Mouse (Mus musculus): ENCODE data around the gene Vps18. TPM values are rescaled to one million over a fixed set of nuclear protein-coding genes. Genes with fewer than 3 reads are reported as not detected.
A peak's percentile ranks its signal among the peaks of the same experiment; 100 is the strongest.

Gene Vps18
- polyA plus RNA-seq, 1 experiment from 2014 or later: 16.4 TPM

- WGBS: 80% methylated on average over 7 of the region's 7 CpGs
- no peak overlapping the region for H3K4me2 ChIP-seq
- H3K27me3 ChIP-seq (replicated peaks): 0 out of 2 replicates have a peak, but pooled peaks cover 4% of the 10 kb centered on the region
- H3K4me1 ChIP-seq: peaks cover 9% of the 10 kb centered on the region
- no peak overlapping the region for H3K9ac ChIP-seq
- ATAC-seq (ENCODE audit: insufficient read depth, low FRiP score, low read depth): no peak
- H3K9me3 ChIP-seq: no peaks in the 10 kb centered on the region
- H3K36me3 ChIP-seq: no peaks in the 10 kb centered on the region
- no peak overlapping the region for H3K27ac ChIP-seq
- H3K4me3 ChIP-seq (replicated peaks): no peak overlapping the region
Observed at GRCm38 (mm10) chr2:119334964-119335525, 46.5 kb downstream of the Vps18 start.

GRCm38 (mm10) chr2:119335535-119335934, 47.0 kb downstream of the Vps18 start:
- Histone ChIP-seq H3K36me3 (no peaks in the 10 kb centered on the region), H3K9me3 (no peaks in the 10 kb centered on the region), H3K4me1 (peaks cover 9% of the 10 kb centered on the region), H3K9ac (no peak overlapping the region), H3K27me3 (replicated peaks) (0 out of 2 replicates have a peak, but pooled peaks cover 3% of the 10 kb centered on the region), H3K27ac (no peak overlapping the region), H3K4me2 (no peak overlapping the region), H3K4me3 (replicated peaks) (no peak overlapping the region)
- ATAC-seq (ENCODE audit: insufficient read depth, low FRiP score, low read depth): no peak
- 79% methylated on average over 1 of the region's 1 CpGs for WGBS

GRCm38 (mm10) chr2:119336002-119336401, 47.5 kb downstream of the Vps18 start:
- Histone ChIP-seq H3K4me3 (replicated peaks) (no peak overlapping the region), H3K4me1 (peaks cover 9% of the 10 kb centered on the region), H3K27me3 (replicated peaks) (no peaks in the 10 kb centered on the region), H3K9me3 (no peaks in the 10 kb centered on the region), H3K9ac (no peak overlapping the region), H3K36me3 (no peaks in the 10 kb centered on the region), H3K4me2 (no peak overlapping the region), H3K27ac (peak overlapping the region; percentile 10; the same call in 1 of the 2 replicates)
- WGBS: 78% methylated on average over 2 of the region's 2 CpGs
- no peak for ATAC-seq (ENCODE audit: insufficient read depth, low FRiP score, low read depth)

GRCm38 (mm10) chr2:119336470-119336869, 47.9 kb downstream of the Vps18 start:
- WGBS: 66% methylated on average over 10 of the region's 10 CpGs

GRCm38 (mm10) chr2:119337425-119338265, 49.1 kb downstream of the Vps18 start:
- Histone ChIP-seq H3K4me2 (peak overlapping the region; percentile 90), H3K4me3 (replicated peaks) (peak overlapping the region; percentile 51), H3K27me3 (replicated peaks) (no peaks in the 10 kb centered on the region), H3K9ac (peak overlapping the region; percentile 46; the same call in 1 of the 2 replicates), H3K4me1 (peaks cover 9% of the 10 kb centered on the region), H3K27ac (peak overlapping the region; percentile 59), H3K36me3 (no peaks in the 10 kb centered on the region), H3K9me3 (no peaks in the 10 kb centered on the region)
- peak; percentile 85 for ATAC-seq (ENCODE audit: insufficient read depth, low FRiP score, low read depth)
- WGBS: 7% methylated on average over 60 of the region's 60 CpGs

More at GRCm38 (mm10) chr2:119336470-119336869, 47.9 kb downstream of the Vps18 start:
- Histone ChIP-seq H3K27ac (peak overlapping the region; percentile 10; the same call in 1 of the 2 replicates), H3K4me3 (replicated peaks) (no peak overlapping the region), H3K4me1 (peaks cover 9% of the 10 kb centered on the region), H3K4me2 (no peak overlapping the region), H3K27me3 (replicated peaks) (no peaks in the 10 kb centered on the region), H3K9ac (no peak overlapping the region), H3K36me3 (no peaks in the 10 kb centered on the region), H3K9me3 (no peaks in the 10 kb centered on the region)
- no peak for ATAC-seq (ENCODE audit: insufficient read depth, low FRiP score, low read depth)

- H3K4me1 ChIP-seq: no peaks in the 10 kb centered on the region
- no peaks in the 10 kb centered on the region for H3K9me3 ChIP-seq
- H3K36me3 ChIP-seq: no peaks in the 10 kb centered on the region
- no peak overlapping the region for H3K9ac ChIP-seq
- no peak overlapping the region for H3K27ac ChIP-seq
- no peak overlapping the region for H3K4me2 ChIP-seq
- H3K27me3 ChIP-seq (replicated peaks): 0 out of 2 replicates have a peak, but pooled peaks cover under 1% of the 10 kb centered on the region
- no peak for ATAC-seq (ENCODE audit: insufficient read depth, low FRiP score, low read depth)
- WGBS: 30% methylated on average over 6 of the region's 6 CpGs
- no peak overlapping the region for H3K4me3 ChIP-seq (replicated peaks)
Observed at GRCm38 (mm10) chr2:119344537-119345138, 56.1 kb downstream of the Vps18 start.

Other genes with a start within 250 kb of the Vps18 start
- 52.2 and 57.6 TPM in 2 replicates for gene Knl1, start 241.6 kb upstream of the Vps18 start, polyA plus RNA-seq (2015; fragmentation: Nextera tagmentation; extraction: Ambion mirVana)
- gene Rad51, start 175.9 kb upstream of the Vps18 start, polyA plus RNA-seq (2015; fragmentation: Nextera tagmentation; extraction: Ambion mirVana): 42.1 and 49.5 TPM in 2 replicates
- gene Rmdn3, start 131.7 kb upstream of the Vps18 start, polyA plus RNA-seq (2015; fragmentation: Nextera tagmentation; extraction: Ambion mirVana): 36.6 and 40.5 TPM in 2 replicates
- 9.2 and 16.4 TPM in 2 replicates for gene Gchfr, start 121.0 kb upstream of the Vps18 start, polyA plus RNA-seq (2015; fragmentation: Nextera tagmentation; extraction: Ambion mirVana)
- gene Gm14137, start 114.2 kb upstream of the Vps18 start, polyA plus RNA-seq (2015; fragmentation: Nextera tagmentation; extraction: Ambion mirVana): 0.90 and 1.1 TPM in 2 replicates
- gene Zfyve19, start 80.1 kb upstream of the Vps18 start, polyA plus RNA-seq (2015; fragmentation: Nextera tagmentation; extraction: Ambion mirVana): 48.7 and 58.0 TPM in 2 replicates
- 18.5 and 19.4 TPM in 2 replicates for gene Dnajc17, start 79.9 kb upstream of the Vps18 start, polyA plus RNA-seq (2015; fragmentation: Nextera tagmentation; extraction: Ambion mirVana)
- gene Ppp1r14d, start 58.8 kb upstream of the Vps18 start, polyA plus RNA-seq (2015; fragmentation: Nextera tagmentation; extraction: Ambion mirVana): 3.0 and 4.4 TPM in 2 replicates
- 74.8 and 80.2 TPM in 2 replicates for gene Spint1, start 51.4 kb upstream of the Vps18 start, polyA plus RNA-seq (2015; fragmentation: Nextera tagmentation; extraction: Ambion mirVana)
- gene Rhov, start 17.5 kb upstream of the Vps18 start, polyA plus RNA-seq (2015; fragmentation: Nextera tagmentation; extraction: Ambion mirVana): 27.1 and 28.4 TPM in 2 replicates
- 7.0 and 8.7 TPM in 2 replicates for gene Dll4, start 37.0 kb downstream of the Vps18 start, polyA plus RNA-seq (2015; fragmentation: Nextera tagmentation; extraction: Ambion mirVana)
- gene Chac1, start 62.5 kb downstream of the Vps18 start, polyA plus RNA-seq (2015; fragmentation: Nextera tagmentation; extraction: Ambion mirVana): 1.6 TPM in 2 replicates
- gene Ino80, start 188.9 kb downstream of the Vps18 start, polyA plus RNA-seq (2015; fragmentation: Nextera tagmentation; extraction: Ambion mirVana): 4.0 and 4.2 TPM in 2 replicates